Mouse (Mus musculus) heart, postnatal 36 days (tissue): ENCODE results near the gene Med17. TPM values are rescaled to one million over a fixed set of nuclear protein-coding genes. Genes with fewer than 3 reads are reported as not detected.

ENCODE experiments used
- DNase-seq, 2 experiments: peaks; one replicate each; pipeline ENCODE4 v3.0.0; 2021 to 2022
- intact Hi-C: fragments of 180-260 bp; cut with DNase I; formaldehyde crosslinking; loops from one replicate; pipeline ENCODE4 v1.15.1; 2025
- total RNA-seq, 2 experiments: library from RNA; stranded (reverse); gene quantifications; 2 replicates each; pipeline ENCODE4 v1.2.3; 2021

Med17 gene
- total RNA-seq, 2 experiments from 2014 or later, result 15.0 to 17.9 TPM

GRCm38 (mm10) chr9:15297112-15297511 is 17.4 kb upstream of the Med17 start:
- no peak for DNase-seq
- intact Hi-C loops, result no loop called here

- no peak for DNase-seq
- intact Hi-C loops, result loop anchor here (10.0 kb wide), 1 partner anchor 254 kb away; no protein-coding TSS in a partner anchor
Measured at GRCm38 (mm10) chr9:15289251-15289650, 9.5 kb upstream of the Med17 start.

- intact Hi-C loops, result loop anchor here (10.0 kb wide), 1 partner anchor 254 kb away; no protein-coding TSS in a partner anchor
- no peak for DNase-seq
Measured at GRCm38 (mm10) chr9:15288402-15288801, 8.7 kb upstream of the Med17 start.

GRCm38 (mm10) chr9:15287846-15288245 is 8.1 kb upstream of the Med17 start:
- intact Hi-C loops, result loop anchor here (10.0 kb wide), 1 partner anchor 253 kb away; no protein-coding TSS in a partner anchor
- no peak for DNase-seq

GRCm38 (mm10) chr9:15285443-15285842 is 5.7 kb upstream of the Med17 start:
- DNase-seq, result no peak
- intact Hi-C loops, result loop anchor here (10.0 kb wide), 1 partner anchor 251 kb away; no protein-coding TSS in a partner anchor

- DNase-seq, result no peak
- intact Hi-C loops, result loop anchor here (10.0 kb wide), 1 partner anchor 246 kb away; no protein-coding TSS in a partner anchor
Measured at GRCm38 (mm10) chr9:15280491-15280879, 754 bp upstream of the Med17 start.

- intact Hi-C loops, result loop anchor here (1.0 kb wide), 1 partner anchor 27 kb away; the partner anchor contains the start of genes 4931406C07Rik and Taf1d
- no peak for DNase-seq
Measured at GRCm38 (mm10) chr9:15279139-15279648, 537 bp downstream of the Med17 start.

- intact Hi-C loops, result no loop called here
- no peak for DNase-seq
Measured at GRCm38 (mm10) chr9:15278343-15278742, 1.4 kb downstream of the Med17 start.

GRCm38 (mm10) chr9:15276855-15277254 is 2.9 kb downstream of the Med17 start:
- DNase-seq, result no peak
- intact Hi-C loops, result no loop called here

- intact Hi-C loops, result no loop called here
- no peak for DNase-seq
Measured at GRCm38 (mm10) chr9:15273981-15274380, 5.8 kb downstream of the Med17 start.

- DNase-seq, result no peak
- intact Hi-C loops, result no loop called here
Measured at GRCm38 (mm10) chr9:15263487-15263886, 16.2 kb downstream of the Med17 start.

GRCm38 (mm10) chr9:15261980-15262379 is 17.8 kb downstream of the Med17 start:
- intact Hi-C loops, result no loop called here
- DNase-seq, result no peak

- intact Hi-C loops, result no loop called here
- no peak for DNase-seq
Measured at GRCm38 (mm10) chr9:15256214-15256613, 23.5 kb downstream of the Med17 start.

GRCm38 (mm10) chr9:15254501-15254900 is 25.2 kb downstream of the Med17 start:
- intact Hi-C loops, result no loop called here
- DNase-seq, result no peak

GRCm38 (mm10) chr9:15252196-15252595 is 27.5 kb downstream of the Med17 start:
- intact Hi-C loops, result no loop called here
- DNase-seq, result no peak

GRCm38 (mm10) chr9:15250376-15250775 is 29.4 kb downstream of the Med17 start:
- no peak for DNase-seq
- intact Hi-C loops, result no loop called here

- DNase-seq, result no peak
- intact Hi-C loops, result no loop called here
Measured at GRCm38 (mm10) chr9:15245319-15246075, 34.2 kb downstream of the Med17 start.

GRCm38 (mm10) chr9:15242130-15242529 is 37.6 kb downstream of the Med17 start:
- DNase-seq, result no peak
- intact Hi-C loops, result no loop called here

- peak; percentile 17 to 46 for DNase-seq
Measured at GRCm38 (mm10) chr9:15241596-15241939, 38.2 kb downstream of the Med17 start.

GRCm38 (mm10) chr9:15240863-15241595 is 38.7 kb downstream of the Med17 start:
- intact Hi-C loops, result no loop called here
- DNase-seq, result no peak

More at GRCm38 (mm10) chr9:15241596-15241939, 38.2 kb downstream of the Med17 start:
- intact Hi-C loops, result no loop called here

- no peak for DNase-seq
- intact Hi-C loops, result no loop called here
Measured at GRCm38 (mm10) chr9:15240006-15240405, 39.7 kb downstream of the Med17 start.
